Mouse (Mus musculus): Measurements from ENCODE around the gene Sat2. TPM values are rescaled to one million over a fixed set of nuclear protein-coding genes. Genes with fewer than 3 reads are reported as not detected.
A peak's percentile ranks its signal among the peaks of the same experiment; 100 is the strongest.

Sat2 gene
- polyA plus RNA-seq, 1 experiment = 2.4 TPM

GRCm38 (mm10) chr11:69591424-69591823 is 30.4 kb upstream of the Sat2 start:
- Histone ChIP-seq H3K4me1 (ENCODE audit: control insufficient read depth, insufficient read depth, low read length) (no peaks in the 10 kb centered on the region; the same call in none of the 2 replicates), H3K27ac (ENCODE audit: control insufficient read depth, insufficient read depth, low read depth, low read length, poor library complexity) (no peak overlapping the region), H3K4me3 (replicated peaks; ENCODE audit: control insufficient read depth, low read depth, low read length) (no peak overlapping the region)
- no peak for TF ChIP-seq CTCF (IDR thresholded peaks at IDR 0.05; ENCODE audit: control insufficient read depth, insufficient read depth, low read length)
- TF ChIP-seq POLR2A (IDR thresholded peaks at IDR 0.05; ENCODE audit: borderline replicate concordance, control insufficient read depth, low read depth, low read length) = no peak
- WGBS = 82% methylated on average over 3 of the region's 3 CpGs

GRCm38 (mm10) chr11:69591899-69592637 is 29.8 kb upstream of the Sat2 start:
- 0 out of 2 replicates have a peak overlapping the region, but pooled peaks have one; percentile 19 for H3K27ac ChIP-seq (ENCODE audit: control insufficient read depth, insufficient read depth, low read depth, low read length, poor library complexity)

GRCm38 (mm10) chr11:69592799-69593198 is 29.0 kb upstream of the Sat2 start:
- TF ChIP-seq CTCF (IDR thresholded peaks at IDR 0.05; ENCODE audit: control insufficient read depth, insufficient read depth, low read length) (no peak), POLR2A (IDR thresholded peaks at IDR 0.05; ENCODE audit: borderline replicate concordance, control insufficient read depth, low read depth, low read length) (no peak)
- H3K4me3 ChIP-seq (replicated peaks; ENCODE audit: control insufficient read depth, low read depth, low read length) = no peak overlapping the region
- no peak overlapping the region for H3K27ac ChIP-seq (ENCODE audit: control insufficient read depth, insufficient read depth, low read depth, low read length, poor library complexity)
- WGBS = 65% methylated on average over 4 of the region's 4 CpGs
- no peaks in the 10 kb centered on the region; the same call in none of the 2 replicates for H3K4me1 ChIP-seq (ENCODE audit: control insufficient read depth, insufficient read depth, low read length)

More at GRCm38 (mm10) chr11:69591899-69592637, 29.8 kb upstream of the Sat2 start:
- Histone ChIP-seq H3K4me3 (replicated peaks; ENCODE audit: control insufficient read depth, low read depth, low read length) (no peak overlapping the region), H3K4me1 (ENCODE audit: control insufficient read depth, insufficient read depth, low read length) (no peaks in the 10 kb centered on the region; the same call in none of the 2 replicates)
- no peak for TF ChIP-seq POLR2A (IDR thresholded peaks at IDR 0.05; ENCODE audit: borderline replicate concordance, control insufficient read depth, low read depth, low read length)
- no peak for TF ChIP-seq CTCF (IDR thresholded peaks at IDR 0.05; ENCODE audit: control insufficient read depth, insufficient read depth, low read length)
- WGBS = 74% methylated on average over 7 of the region's 7 CpGs

GRCm38 (mm10) chr11:69594853-69595252 is 27.0 kb upstream of the Sat2 start:
- H3K4me1 ChIP-seq (ENCODE audit: control insufficient read depth, insufficient read depth, low read length) = no peaks in the 10 kb centered on the region; the same call in 1 of the 2 replicates
- no peak overlapping the region for H3K27ac ChIP-seq (ENCODE audit: control insufficient read depth, insufficient read depth, low read depth, low read length, poor library complexity)
- no peak overlapping the region for H3K4me3 ChIP-seq (replicated peaks; ENCODE audit: control insufficient read depth, low read depth, low read length)
- 90% methylated on average over 6 of the region's 6 CpGs for WGBS
- TF ChIP-seq POLR2A (IDR thresholded peaks at IDR 0.05; ENCODE audit: borderline replicate concordance, control insufficient read depth, low read depth, low read length) = no peak
- TF ChIP-seq CTCF (IDR thresholded peaks at IDR 0.05; ENCODE audit: control insufficient read depth, insufficient read depth, low read length) = no peak

GRCm38 (mm10) chr11:69599436-69599835 is 22.4 kb upstream of the Sat2 start:
- WGBS = 16% methylated on average over 9 of the region's 9 CpGs
- Histone ChIP-seq H3K4me1 (ENCODE audit: control insufficient read depth, insufficient read depth, low read length) (no peaks in the 10 kb centered on the region), H3K4me3 (replicated peaks; ENCODE audit: control insufficient read depth, low read depth, low read length) (no peak overlapping the region), H3K27ac (ENCODE audit: control insufficient read depth, insufficient read depth, low read depth, low read length, poor library complexity) (no peak overlapping the region)
- TF ChIP-seq CTCF (IDR thresholded peaks at IDR 0.05; ENCODE audit: control insufficient read depth, insufficient read depth, low read length) = peak; percentile 12; the same call in 1 of the 2 replicates
- TF ChIP-seq POLR2A (IDR thresholded peaks at IDR 0.05; ENCODE audit: borderline replicate concordance, control insufficient read depth, low read depth, low read length) = no peak

- Histone ChIP-seq H3K4me3 (replicated peaks; ENCODE audit: control insufficient read depth, low read depth, low read length) (no peak overlapping the region), H3K27ac (ENCODE audit: control insufficient read depth, insufficient read depth, low read depth, low read length, poor library complexity) (no peak overlapping the region), H3K4me1 (ENCODE audit: control insufficient read depth, insufficient read depth, low read length) (no peaks in the 10 kb centered on the region)
- 63% methylated on average over 6 of the region's 6 CpGs for WGBS
- TF ChIP-seq POLR2A (IDR thresholded peaks at IDR 0.05; ENCODE audit: borderline replicate concordance, control insufficient read depth, low read depth, low read length) (no peak), CTCF (IDR thresholded peaks at IDR 0.05; ENCODE audit: control insufficient read depth, insufficient read depth, low read length) (no peak)
These were observed 21.7 kb upstream of the Sat2 start for GRCm38 (mm10) chr11:69600098-69600497.

GRCm38 (mm10) chr11:69601768-69602167 is 20.1 kb upstream of the Sat2 start:
- no peaks in the 10 kb centered on the region for H3K4me1 ChIP-seq (ENCODE audit: control insufficient read depth, insufficient read depth, low read length)
- TF ChIP-seq CTCF (IDR thresholded peaks at IDR 0.05; ENCODE audit: control insufficient read depth, insufficient read depth, low read length) (no peak), POLR2A (IDR thresholded peaks at IDR 0.05; ENCODE audit: borderline replicate concordance, control insufficient read depth, low read depth, low read length) (no peak)

GRCm38 (mm10) chr11:69603516-69603915 is 18.3 kb upstream of the Sat2 start:
- H3K4me3 ChIP-seq (replicated peaks; ENCODE audit: control insufficient read depth, low read depth, low read length) = no peak overlapping the region
- 83% methylated on average over 8 of the region's 8 CpGs for WGBS
- no peak overlapping the region for H3K27ac ChIP-seq (ENCODE audit: control insufficient read depth, insufficient read depth, low read depth, low read length, poor library complexity)
- H3K4me1 ChIP-seq (ENCODE audit: control insufficient read depth, insufficient read depth, low read length) = no peaks in the 10 kb centered on the region
- TF ChIP-seq CTCF (IDR thresholded peaks at IDR 0.05; ENCODE audit: control insufficient read depth, insufficient read depth, low read length) = no peak
- no peak for TF ChIP-seq POLR2A (IDR thresholded peaks at IDR 0.05; ENCODE audit: borderline replicate concordance, control insufficient read depth, low read depth, low read length)

More at GRCm38 (mm10) chr11:69601768-69602167, 20.1 kb upstream of the Sat2 start:
- WGBS = 57% methylated on average over 3 of the region's 3 CpGs
- Histone ChIP-seq H3K27ac (ENCODE audit: control insufficient read depth, insufficient read depth, low read depth, low read length, poor library complexity) (no peak overlapping the region), H3K4me3 (replicated peaks; ENCODE audit: control insufficient read depth, low read depth, low read length) (no peak overlapping the region)

Measured in bone marrow, adult 2 months (tissue).